Mouse (Mus musculus): ENCODE measurements around the gene Armc6.

- no peak for TF ChIP-seq GATA1 (IDR thresholded peaks at IDR 0.05; ENCODE audit: borderline replicate concordance, low read length)
- no peak for TF ChIP-seq FLI1 (IDR thresholded peaks at IDR 0.05; ENCODE audit: low read length)
These were observed 51.1 kb downstream of the Armc6 start for GRCm38 (mm10) chr8:70183194-70183593.
